Mouse (Mus musculus): ENCODE results near the gene Mmadhc. TPM values are rescaled to one million over a fixed set of nuclear protein-coding genes. Genes with fewer than 3 reads are reported as not detected.

The Mmadhc gene
- total RNA-seq (2022) = 10 to 100 TPM; 47.2 to 56.3 (median 51.9) TPM

DNA sequence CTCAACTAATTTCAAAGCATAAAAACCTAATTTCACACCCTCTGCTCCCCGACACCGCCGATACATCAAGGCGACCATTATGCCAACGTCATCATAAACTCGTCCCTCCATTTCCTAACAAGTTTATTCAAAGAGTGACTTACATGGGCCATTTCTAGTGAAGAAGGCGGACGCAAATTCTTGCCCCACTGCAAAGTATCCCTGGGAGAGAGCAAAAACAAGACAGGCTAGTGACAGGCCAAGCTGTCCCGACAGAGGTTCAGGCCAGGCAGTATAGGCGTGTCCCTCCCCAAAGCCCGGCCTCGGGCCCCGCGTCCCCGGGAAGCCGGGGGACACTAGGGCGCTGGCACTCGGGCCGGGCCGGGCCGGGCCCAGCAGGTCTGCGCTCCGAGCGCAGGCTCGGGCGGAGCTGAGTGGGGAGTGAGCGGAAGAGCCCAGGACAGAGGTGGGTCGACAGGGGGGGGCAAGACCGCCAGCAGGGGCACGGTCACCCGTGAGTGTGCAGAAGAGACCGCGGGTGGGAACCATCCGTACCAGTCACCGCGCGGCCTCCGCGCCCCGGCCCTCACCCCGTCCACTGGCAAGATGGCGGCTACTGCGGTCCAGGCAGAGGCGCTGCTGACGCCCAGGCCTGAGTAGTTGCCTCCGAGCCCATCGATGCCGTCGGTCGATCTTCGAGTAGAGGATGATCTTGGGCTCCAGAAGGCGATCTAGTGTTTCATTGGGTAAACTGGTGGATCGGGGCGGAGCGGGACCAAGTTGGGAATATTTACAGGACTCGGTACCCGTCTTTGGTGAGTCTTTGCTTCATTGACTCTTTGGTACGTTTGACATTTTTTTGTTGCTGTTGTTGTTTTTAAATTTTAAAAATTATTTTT is at the start of gene Mmadhc:
Gene Mmadhc, minus strand, starts transcription at position 693 of the 878 bp plus-strand sequence.
- DNase-seq (ENCODE audit: low spot score in 2 of 2) = peak; percentile 80 to 87

GRCm38 (mm10) chr2:50343598-50343997 is 47.0 kb upstream of the Mmadhc start:
- no peak for DNase-seq (ENCODE audit: low spot score in 2 of 2)

GRCm38 (mm10) chr2:50339061-50339460 is 42.5 kb upstream of the Mmadhc start:
- no peak for DNase-seq (ENCODE audit: low spot score in 2 of 2)

DNA sequence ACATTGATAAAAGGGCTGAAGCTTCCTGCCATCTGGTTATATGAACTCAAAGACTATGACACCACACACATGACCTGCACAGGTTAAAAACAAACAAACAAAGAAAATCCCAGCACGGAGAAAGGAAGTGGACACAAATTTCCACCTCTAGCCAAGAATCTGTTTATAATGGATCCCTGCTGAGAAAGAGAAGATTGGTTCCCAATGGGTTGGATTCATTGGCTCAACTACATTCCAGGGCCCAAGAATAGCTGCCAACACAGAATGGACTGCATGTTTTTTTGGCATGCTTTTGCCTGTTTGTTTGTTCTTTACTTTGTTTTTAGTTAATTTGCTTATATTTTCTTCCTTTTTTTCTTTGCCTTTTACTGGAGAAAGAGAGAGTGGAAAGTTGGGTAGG is 41.0 kb upstream of the Mmadhc start:
- no peak for DNase-seq (ENCODE audit: low spot score in 2 of 2)

DNA sequence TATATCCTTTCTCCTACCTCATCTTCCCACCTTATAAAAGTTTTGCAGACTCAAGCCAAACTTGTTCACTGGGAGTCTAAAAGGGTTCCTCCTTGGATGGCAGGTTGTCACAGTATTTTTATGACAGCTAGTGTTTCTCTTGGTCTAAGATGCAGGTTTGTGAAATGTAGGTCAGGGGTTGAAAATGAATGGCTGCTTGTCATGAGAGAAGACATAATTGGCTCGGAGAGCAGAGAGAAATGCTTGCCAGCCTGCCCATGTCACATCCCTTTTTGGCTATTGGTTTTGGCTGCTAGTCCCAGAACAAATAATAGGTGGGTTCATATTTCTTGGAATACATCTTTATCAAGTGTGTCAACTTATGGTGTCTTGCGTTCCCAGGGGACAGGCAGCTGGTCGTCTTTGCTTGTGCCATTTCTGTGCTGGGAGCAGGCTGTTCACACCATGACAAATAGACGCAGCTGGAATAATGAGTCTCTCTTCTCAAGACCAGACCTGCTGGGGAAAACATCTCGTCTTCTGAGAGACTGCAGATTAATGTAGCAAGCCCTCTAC is 35.2 kb upstream of the Mmadhc start:
- DNase-seq (ENCODE audit: low spot score in 2 of 2) = no peak

- no peak for DNase-seq (ENCODE audit: low spot score in 2 of 2)
These were observed 31.6 kb upstream of the Mmadhc start for GRCm38 (mm10) chr2:50328181-50328580.

DNA sequence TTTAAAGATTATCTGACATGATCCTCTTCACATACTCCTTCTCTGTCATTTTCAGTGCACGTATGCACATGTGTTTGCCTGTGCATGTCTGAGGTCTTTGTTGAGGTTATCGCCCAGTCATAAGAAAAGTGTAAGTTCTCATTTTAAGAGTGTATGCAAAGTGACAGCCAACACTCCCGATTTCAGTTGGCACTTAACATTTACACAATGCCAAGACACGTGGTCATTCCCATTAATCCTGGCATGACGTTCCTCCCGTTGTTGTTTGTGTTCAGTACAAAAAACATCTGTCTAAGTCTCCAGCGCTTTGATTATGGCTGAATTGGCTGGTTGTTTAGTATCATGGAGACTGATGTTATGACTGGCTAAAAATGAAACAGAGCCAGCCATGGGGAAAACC is 28.2 kb upstream of the Mmadhc start:
- DNase-seq (ENCODE audit: low spot score in 2 of 2) = no peak

GRCm38 (mm10) chr2:50306663-50307320 is 10.2 kb upstream of the Mmadhc start:
- no peak for DNase-seq (ENCODE audit: low spot score in 2 of 2)

- DNase-seq (ENCODE audit: low spot score in 2 of 2) = no peak
These were observed 8.4 kb upstream of the Mmadhc start for GRCm38 (mm10) chr2:50304824-50305577.

- DNase-seq (ENCODE audit: low spot score in 2 of 2) = no peak
These were observed 368 bp upstream of the Mmadhc start for GRCm38 (mm10) chr2:50296987-50297350.

GRCm38 (mm10) chr2:50295562-50295961 is 1.0 kb downstream of the Mmadhc start:
- no peak for DNase-seq (ENCODE audit: low spot score in 2 of 2)

DNA sequence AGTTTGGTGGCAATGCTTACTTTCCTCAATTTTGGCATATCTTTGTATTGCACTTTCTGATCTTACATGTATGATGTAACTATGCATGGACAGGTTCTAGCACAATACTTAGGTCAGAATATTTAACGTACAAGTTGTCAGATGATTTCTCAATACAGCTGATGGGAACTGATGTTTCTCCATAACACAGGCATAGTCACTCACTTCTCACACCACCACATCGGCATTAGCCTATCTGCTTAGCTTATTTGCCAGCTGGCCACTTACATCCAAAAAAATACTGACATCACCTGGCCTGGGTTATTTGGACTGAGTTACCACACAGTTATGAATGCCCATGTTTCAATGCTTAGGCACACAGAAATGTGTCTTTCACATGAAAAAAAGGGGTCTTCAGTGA is 2.5 kb downstream of the Mmadhc start:
- DNase-seq (ENCODE audit: low spot score in 2 of 2) = no peak

DNA sequence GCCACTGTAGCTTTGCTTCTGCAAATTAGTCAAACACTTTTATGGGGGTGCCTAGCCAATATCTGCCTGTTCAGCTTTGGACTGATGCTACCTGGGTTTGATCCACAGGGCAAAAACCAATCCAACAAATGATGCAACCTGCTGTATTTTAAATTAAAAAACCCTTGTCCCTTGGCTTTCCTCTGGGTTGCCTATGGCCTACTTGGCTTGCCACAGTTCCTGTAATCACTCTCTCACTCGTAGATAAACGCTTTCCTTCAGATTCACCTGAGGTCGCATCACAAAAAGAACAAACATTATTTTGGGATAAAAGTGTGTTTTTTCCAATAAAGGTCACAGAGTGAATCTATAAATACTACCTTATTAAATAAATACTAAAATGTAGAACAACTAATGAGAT is 3.0 kb downstream of the Mmadhc start:
- DNase-seq (ENCODE audit: low spot score in 2 of 2) = no peak

- DNase-seq (ENCODE audit: low spot score in 2 of 2) = no peak
These were observed 4.7 kb downstream of the Mmadhc start for GRCm38 (mm10) chr2:50291901-50292300.

GRCm38 (mm10) chr2:50290754-50291153 is 5.8 kb downstream of the Mmadhc start:
- DNase-seq (ENCODE audit: low spot score in 2 of 2) = no peak

DNA sequence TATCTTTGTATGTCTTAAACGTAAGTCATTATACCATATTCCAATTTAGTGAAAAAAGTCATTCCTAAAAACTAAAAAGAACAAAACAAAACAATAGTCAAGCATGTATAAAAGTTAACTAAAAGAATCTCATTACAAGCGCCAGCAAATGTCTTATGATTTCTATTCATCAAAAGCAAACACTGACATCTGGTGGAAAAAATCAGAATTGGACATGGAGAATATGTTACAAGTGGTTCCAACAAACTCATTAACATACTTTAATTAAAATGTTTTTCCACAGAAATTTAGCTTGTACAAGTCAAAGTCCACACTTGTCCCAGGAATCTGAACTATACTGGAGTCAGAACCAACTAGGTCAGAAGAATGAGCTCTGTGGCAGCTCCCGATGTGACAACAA is 11.8 kb downstream of the Mmadhc start:
- no peak for DNase-seq (ENCODE audit: low spot score in 2 of 2)

DNA sequence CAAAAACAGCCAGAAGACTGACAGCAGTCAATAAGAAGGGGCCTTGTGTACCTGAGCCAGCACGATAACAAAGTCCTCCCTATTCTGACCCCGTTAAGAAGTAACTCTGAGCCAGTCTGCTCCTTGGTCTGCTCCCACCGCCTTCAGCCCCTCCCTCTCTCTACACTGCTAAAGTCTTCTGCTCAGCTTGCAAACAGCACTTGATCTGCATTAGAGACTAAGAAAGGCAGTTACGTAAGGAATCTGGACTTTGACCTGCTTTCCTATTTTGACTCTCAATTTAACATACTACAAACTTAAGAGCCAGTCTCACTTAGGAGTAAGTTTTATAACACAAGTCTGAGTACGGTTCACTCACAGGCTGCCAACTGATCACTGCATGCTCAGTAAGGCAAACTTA is 12.6 kb downstream of the Mmadhc start:
- DNase-seq (ENCODE audit: low spot score in 2 of 2) = no peak

DNA sequence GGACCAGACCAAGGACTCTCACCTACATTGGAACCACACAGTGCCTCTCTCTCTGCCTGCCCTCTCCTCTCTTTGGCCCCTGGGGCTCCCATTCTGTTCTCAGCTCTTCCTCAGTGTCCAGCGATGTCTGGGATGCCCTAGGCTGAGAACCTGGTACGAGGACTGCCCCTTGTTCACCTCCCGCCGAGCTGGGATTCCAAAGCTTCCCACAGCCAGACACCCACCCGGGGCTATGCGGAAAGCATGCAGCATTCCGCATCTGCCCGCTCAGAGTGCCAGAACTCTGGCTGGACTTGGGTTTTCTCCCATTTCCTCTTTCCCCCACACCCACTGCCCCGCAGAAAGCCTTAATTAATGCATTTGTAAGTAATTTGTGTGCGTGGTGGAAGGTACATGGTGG is 19.9 kb downstream of the Mmadhc start:
- no peak for DNase-seq (ENCODE audit: low spot score in 2 of 2)

DNA sequence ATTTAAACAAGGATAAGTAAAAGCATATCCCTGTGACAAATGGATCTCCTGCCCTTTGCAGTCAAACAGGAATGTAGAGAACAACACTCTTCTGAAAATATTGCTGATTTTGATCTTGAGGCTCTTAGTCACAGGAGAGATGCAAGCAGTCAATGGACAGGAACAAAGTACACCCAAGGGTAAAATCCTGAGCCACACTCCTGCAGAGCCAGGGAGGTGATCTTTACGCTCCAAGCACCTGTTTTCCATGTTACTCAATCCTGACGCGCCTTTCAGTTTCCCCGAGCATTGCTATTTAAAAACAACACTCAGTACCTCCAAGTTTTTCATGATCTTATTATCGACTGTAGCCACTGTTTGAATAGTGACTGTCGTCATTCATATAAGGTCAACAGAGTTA is 23.2 kb downstream of the Mmadhc start:
- DNase-seq (ENCODE audit: low spot score in 2 of 2) = no peak

GRCm38 (mm10) chr2:50272165-50272564 is 24.4 kb downstream of the Mmadhc start:
- no peak for DNase-seq (ENCODE audit: low spot score in 2 of 2)

GRCm38 (mm10) chr2:50268514-50268913 is 28.1 kb downstream of the Mmadhc start:
- DNase-seq (ENCODE audit: low spot score in 2 of 2) = no peak

DNA sequence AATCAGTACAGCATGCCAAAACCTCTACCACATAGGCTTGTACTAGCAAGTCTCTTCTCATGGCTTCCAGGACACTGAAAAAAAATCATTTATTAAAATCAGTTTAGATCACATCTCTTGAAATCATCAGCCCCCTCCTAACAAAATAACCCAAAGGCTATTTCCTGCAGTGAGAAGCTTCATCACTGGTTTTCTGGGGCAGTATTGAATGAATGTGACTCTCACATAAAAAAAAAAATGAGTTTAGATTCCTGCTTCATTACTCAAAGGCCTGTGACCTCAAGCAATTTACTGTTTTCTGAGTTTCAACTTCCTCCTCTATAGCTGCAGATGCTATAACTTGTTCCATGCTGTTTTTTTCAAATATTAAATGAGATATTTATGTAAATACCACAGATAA is 29.6 kb downstream of the Mmadhc start:
- DNase-seq (ENCODE audit: low spot score in 2 of 2) = no peak

Data from left cerebral cortex, adult 8-10 months (tissue).